Mouse (Mus musculus): ENCODE data around the gene Gm572. TPM values are rescaled to one million over a fixed set of nuclear protein-coding genes. Genes with fewer than 3 reads are reported as not detected.
A peak's percentile ranks its signal among the peaks of the same experiment; 100 is the strongest.

Gene Gm572
- not detected in 2 replicates for total RNA-seq (2012; rRNA removed)
- polyA plus RNA-seq (2012; ENCODE audit: insufficient read depth in 1 of 2, insufficient read length in 2 of 2, low read depth in 1 of 2, low replicate concordance in 2 of 2, missing spikeins in 1 of 2): not detected

- Histone ChIP-seq H3K79me2 (ENCODE audit: control insufficient read depth, insufficient read depth, low read length, poor library complexity) (no peaks in the 10 kb centered on the region), H3K9me3 (replicated peaks; ENCODE audit: insufficient read depth, low read length) (no peaks in the 10 kb centered on the region), H3K27ac (ENCODE audit: control insufficient read depth, low read depth, low read length) (no peak within 1 kb of the TSS), H3K36me3 (ENCODE audit: control insufficient read depth in 1 of 2, insufficient read depth in 2 of 2, low read length in 2 of 2) (no peaks in the 10 kb centered on the region; a peak in 1 of 4 replicates), H3K4me3 (ENCODE audit: control insufficient read depth in 1 of 2, insufficient read depth in 1 of 2, low read depth in 2 of 2, low read length in 2 of 2) (peak within 1 kb of the TSS; percentile 5 to 20; a peak in 1 of 4 replicates), H3K9ac (ENCODE audit: control insufficient read depth, low read depth, low read length, poor library complexity, severe bottlenecking) (peak within 1 kb of the TSS; percentile 11; the same call in 1 of the 2 replicates), H3K4me1 (ENCODE audit: control insufficient read depth in 1 of 2, insufficient read depth in 2 of 2, low read length in 2 of 2) (peaks cover 0 to 13% of the 10 kb centered on the region in 2 experiments; a peak in 3 of 4 replicates), H3K27me3 (ENCODE audit: control insufficient read depth in 1 of 2, insufficient read depth in 2 of 2, low read length in 2 of 2) (no peaks in the 10 kb centered on the region; a peak in 1 of 4 replicates)
- no peak for DNase-seq (ENCODE audit: low read depth, low spot score)
- TF ChIP-seq ZNF384 (IDR thresholded peaks at IDR 0.05; ENCODE audit: low read depth, low read length): no peak
- no peak for TF ChIP-seq USF2 (IDR thresholded peaks at IDR 0.05; ENCODE audit: borderline replicate concordance in 1 of 2, insufficient read depth in 1 of 2, low read depth in 1 of 2, low read length in 2 of 2)
- no peak for TF ChIP-seq MXI1 (IDR thresholded peaks at IDR 0.05; ENCODE audit: low read depth, low read length)
- no peak for TF ChIP-seq MAX (IDR thresholded peaks at IDR 0.05; ENCODE audit: low read length)
- TF ChIP-seq E2F4 (IDR thresholded peaks at IDR 0.05; ENCODE audit: borderline replicate concordance, low read depth, low read length): no peak
- TF ChIP-seq MAZ (IDR thresholded peaks at IDR 0.05; ENCODE audit: low read depth, low read length): no peak
- no peak for TF ChIP-seq GABPA (IDR thresholded peaks at IDR 0.05; ENCODE audit: low read depth, low read length)
- no peak for TF ChIP-seq GATA1 (IDR thresholded peaks at IDR 0.05; ENCODE audit: low read depth, low read length)
- no peak for TF ChIP-seq TAL1 (IDR thresholded peaks at IDR 0.05; ENCODE audit: low read length)
- no peak for TF ChIP-seq CHD1 (IDR thresholded peaks at IDR 0.05; ENCODE audit: low read depth, low read length)
- TF ChIP-seq UBTF (IDR thresholded peaks at IDR 0.05; ENCODE audit: borderline replicate concordance, insufficient read depth, low read depth, low read length): no peak
Observed at GRCm38 (mm10) chr4:148643291-148644156, at the start of gene Gm572. TSS of gene Gm572 (plus strand) at chr4:148643317.

GRCm38 (mm10) chr4:148593996-148594395, 49.1 kb upstream of the Gm572 start:
- Histone ChIP-seq H3K27ac (ENCODE audit: control insufficient read depth, low read depth, low read length) (no peak overlapping the region), H3K9ac (ENCODE audit: control insufficient read depth, low read depth, low read length, poor library complexity, severe bottlenecking) (no peak overlapping the region), H3K27me3 (ENCODE audit: control insufficient read depth in 1 of 2, insufficient read depth in 2 of 2, low read length in 2 of 2) (no peaks in the 10 kb centered on the region), H3K79me2 (ENCODE audit: control insufficient read depth, insufficient read depth, low read length, poor library complexity) (peaks cover 28% of the 10 kb centered on the region), H3K4me1 (ENCODE audit: control insufficient read depth in 1 of 2, insufficient read depth in 2 of 2, low read length in 2 of 2) (peaks cover 0 to 22% of the 10 kb centered on the region in 2 experiments; a peak in 2 of 4 replicates), H3K9me3 (replicated peaks; ENCODE audit: insufficient read depth, low read length) (no peaks in the 10 kb centered on the region), H3K36me3 (ENCODE audit: control insufficient read depth in 1 of 2, insufficient read depth in 2 of 2, low read length in 2 of 2) (peaks cover 8 to 23% of the 10 kb centered on the region in 2 experiments), H3K4me3 (ENCODE audit: control insufficient read depth in 1 of 2, insufficient read depth in 1 of 2, low read depth in 2 of 2, low read length in 2 of 2) (no peak overlapping the region)
- TF ChIP-seq NELFE (IDR thresholded peaks at IDR 0.05; ENCODE audit: low read depth, low read length) (no peak), POLR2AphosphoS2 (IDR thresholded peaks at IDR 0.05; ENCODE audit: low read length) (no peak), POLR2A (IDR thresholded peaks at IDR 0.05; ENCODE audit: control insufficient read depth in 1 of 2, insufficient read depth in 1 of 2, low read depth in 1 of 2, low read length in 2 of 2, poor library complexity in 1 of 2) (no peak), BHLHE40 (IDR thresholded peaks at IDR 0.05; ENCODE audit: borderline replicate concordance, low read depth, low read length) (no peak), TAL1 (IDR thresholded peaks at IDR 0.05; ENCODE audit: low read length) (no peak), USF1 (IDR thresholded peaks at IDR 0.05; ENCODE audit: low read depth, low read length) (no peak), MEF2A (IDR thresholded peaks at IDR 0.05; ENCODE audit: extremely low read depth, insufficient replicate concordance, low read depth, low read length, poor library complexity, severe bottlenecking) (no peak), MYC (IDR thresholded peaks at IDR 0.05; ENCODE audit: low read depth, low read length) (no peak), MAFK (IDR thresholded peaks at IDR 0.05; ENCODE audit: borderline replicate concordance, low read depth, low read length) (no peak), GATA1 (IDR thresholded peaks at IDR 0.05; ENCODE audit: low read depth, low read length) (no peak), RCOR1 (IDR thresholded peaks at IDR 0.05; ENCODE audit: low read depth, low read length) (no peak), ZMIZ1 (IDR thresholded peaks at IDR 0.05; ENCODE audit: low read depth, low read length) (no peak), MAX (IDR thresholded peaks at IDR 0.05; ENCODE audit: low read length) (no peak), MXI1 (IDR thresholded peaks at IDR 0.05; ENCODE audit: low read depth, low read length) (no peak), SMC3 (IDR thresholded peaks at IDR 0.05; ENCODE audit: low read depth, low read length) (no peak), NRF1 (IDR thresholded peaks at IDR 0.05; ENCODE audit: insufficient read depth, low read depth, low read length, poor library complexity, severe bottlenecking) (no peak), UBTF (IDR thresholded peaks at IDR 0.05; ENCODE audit: borderline replicate concordance, insufficient read depth, low read depth, low read length) (no peak), CHD2 (IDR thresholded peaks at IDR 0.05; ENCODE audit: low read length) (no peak)
- DNase-seq (ENCODE audit: low read depth, low spot score): no peak

Data from MEL (cell line).